8 mouse cellular contexts compared by ENCODE assay signal in genomic region chrX:74282395-74283091, GRCm38 (mm10). TPM values are rescaled to one million over a fixed set of nuclear protein-coding genes. Genes with fewer than 3 reads are reported as not detected.
A peak's percentile ranks its signal among the peaks of the same experiment; 100 is the strongest.
DNase-seq lines count a peak whose midpoint lies in the region; ATAC-seq and TF ChIP-seq lines count a peak whose summit lies in the region.

No protein-coding gene starts in this region.

- H3K9ac ChIP-seq in heart, embryonic 12.5 days = peak overlapping the region; percentile 79
- peak overlapping the region; percentile 76 for H3K9ac ChIP-seq in kidney, postnatal 0 days (ENCODE audit: low read depth, low read length)
- H3K9ac ChIP-seq in liver, embryonic 11.5 days (ENCODE audit: low read depth, low read length) = peak overlapping the region; percentile 73

- no peak for TF ChIP-seq CTCF in C2C12 (IDR thresholded peaks at IDR 0.05; ENCODE audit: control insufficient read depth, insufficient read depth, insufficient read length)
- no peak for TF ChIP-seq CTCF in brain, embryonic 14.5 days (IDR thresholded peaks at IDR 0.05; ENCODE audit: borderline replicate concordance, extremely low read depth, insufficient read depth, insufficient read length)
- TF ChIP-seq CTCF in kidney, postnatal 0 days (IDR thresholded peaks at IDR 0.05; ENCODE audit: low read depth) = no peak

- WGBS in heart, embryonic 12.5 days = 16% methylated on average over 39 of the region's 39 CpGs
- 29% methylated on average over 39 of the region's 39 CpGs for WGBS in kidney, postnatal 0 days
- 15% methylated on average over 39 of the region's 39 CpGs for WGBS in liver, embryonic 11.5 days

- peak; percentile 63; the same call in 1 of the 2 replicates for TF ChIP-seq POLR2A in brain, embryonic 14.5 days (IDR thresholded peaks at IDR 0.05; ENCODE audit: borderline replicate concordance, extremely low read depth, insufficient read depth, insufficient read length, poor library complexity, severe bottlenecking)

- peaks cover 29% of the 10 kb centered on the region for H3K79me2 ChIP-seq in C2C12 (ENCODE audit: control insufficient read depth, insufficient read depth)

- H3K9me3 ChIP-seq in erythroblast, embryonic 14.5 days (ENCODE audit: control insufficient read depth, low read length) = peaks cover 4% of the 10 kb centered on the region; the same call in 1 of the 2 replicates
- no peaks in the 10 kb centered on the region for H3K9me3 ChIP-seq in heart, embryonic 12.5 days (replicated peaks)
- H3K9me3 ChIP-seq in kidney, postnatal 0 days (replicated peaks; ENCODE audit: low read length) = no peaks in the 10 kb centered on the region
- H3K9me3 ChIP-seq in liver, embryonic 11.5 days (ENCODE audit: control insufficient read depth, low read length) = no peaks in the 10 kb centered on the region

- DNase-seq in brain, embryonic 14.5 days (ENCODE audit: low read depth) = peak; percentile 96
- peak; percentile 88 for DNase-seq in kidney, postnatal 0 days (ENCODE audit: low spot score)
- peak; percentile 74 for DNase-seq in liver, embryonic 11.5 days (ENCODE audit: low spot score)
- peak; percentile 90 for DNase-seq in naive thymus-derived CD4-positive, alpha-beta T cell, adult 2 months (ENCODE audit: low read depth)
- peak; percentile 87 for DNase-seq in splenic B cell, adult 2 months (ENCODE audit: low read depth, low spot score)

- peaks cover 40% of the 10 kb centered on the region for H3K4me1 ChIP-seq in erythroblast, embryonic 14.5 days (ENCODE audit: control insufficient read depth)
- peaks cover 7% of the 10 kb centered on the region for H3K4me1 ChIP-seq in heart, embryonic 12.5 days (replicated peaks)
- no peaks in the 10 kb centered on the region for H3K4me1 ChIP-seq in kidney, postnatal 0 days (replicated peaks; ENCODE audit: insufficient read depth, low read length)
- H3K4me1 ChIP-seq in liver, embryonic 11.5 days (replicated peaks; ENCODE audit: control insufficient read depth, insufficient read depth, low read length) = 0 out of 2 replicates have a peak, but pooled peaks cover 3% of the 10 kb centered on the region

- H3ac ChIP-seq in C2C12 (ENCODE audit: control insufficient read depth, insufficient read length, low read depth) = peak overlapping the region; percentile 87

- H3K4me2 ChIP-seq in heart, embryonic 12.5 days = peak overlapping the region; percentile 80
- H3K4me2 ChIP-seq in kidney, postnatal 0 days (ENCODE audit: low read length) = peak overlapping the region; percentile 77
- peak overlapping the region; percentile 87 for H3K4me2 ChIP-seq in liver, embryonic 11.5 days

- H3K27ac ChIP-seq in heart, embryonic 12.5 days (ENCODE audit: poor library complexity, severe bottlenecking) = peak overlapping the region; percentile 88
- H3K27ac ChIP-seq in kidney, postnatal 0 days = peak overlapping the region; percentile 88
- H3K27ac ChIP-seq in liver, embryonic 11.5 days (ENCODE audit: low read depth, low read length) = peak overlapping the region; percentile 93

- H3K27me3 ChIP-seq in C2C12 (ENCODE audit: control insufficient read depth, insufficient read depth, insufficient read length) = no peaks in the 10 kb centered on the region
- peaks cover 5% of the 10 kb centered on the region; the same call in 1 of the 2 replicates for H3K27me3 ChIP-seq in erythroblast, embryonic 14.5 days (ENCODE audit: control insufficient read depth)
- H3K27me3 ChIP-seq in heart, embryonic 12.5 days (replicated peaks) = no peaks in the 10 kb centered on the region
- H3K27me3 ChIP-seq in kidney, postnatal 0 days (ENCODE audit: insufficient read depth, low read length) = no peaks in the 10 kb centered on the region
- H3K27me3 ChIP-seq in liver, embryonic 11.5 days (replicated peaks; ENCODE audit: control insufficient read depth, insufficient read depth, low read length) = no peaks in the 10 kb centered on the region
- no peaks in the 10 kb centered on the region for H3K27me3 ChIP-seq in splenic B cell, adult 2 months (ENCODE audit: control insufficient read depth, insufficient read depth, low read length, poor library complexity, severe bottlenecking)

- peak; percentile 76 for ATAC-seq in heart, embryonic 12.5 days (ENCODE audit: insufficient number of reproducible peaks, low FRiP score)
- peak; percentile 76 for ATAC-seq in kidney, postnatal 0 days (replicated peaks; ENCODE audit: low FRiP score, low read depth)
- ATAC-seq in liver, embryonic 11.5 days (replicated peaks; ENCODE audit: low FRiP score) = peak; percentile 64

- H3K4me3 ChIP-seq in C2C12 (ENCODE audit: insufficient read depth, poor library complexity, severe bottlenecking) = peak overlapping the region; percentile 41
- peak overlapping the region; percentile 73 for H3K4me3 ChIP-seq in erythroblast, embryonic 14.5 days (replicated peaks)
- peak overlapping the region; percentile 57 for H3K4me3 ChIP-seq in heart, embryonic 12.5 days
- H3K4me3 ChIP-seq in kidney, postnatal 0 days (replicated peaks; ENCODE audit: low read depth, low read length) = peak overlapping the region; percentile 57
- H3K4me3 ChIP-seq in liver, embryonic 11.5 days (ENCODE audit: low read depth, low read length) = peak overlapping the region; percentile 71

- H3K79me3 ChIP-seq in C2C12 (ENCODE audit: low read depth) = no peaks in the 10 kb centered on the region

- H3K36me3 ChIP-seq in C2C12 (ENCODE audit: control insufficient read depth, insufficient read depth) = no peaks in the 10 kb centered on the region
- H3K36me3 ChIP-seq in erythroblast, embryonic 14.5 days (ENCODE audit: control insufficient read depth) = peaks cover 27% of the 10 kb centered on the region
- 0 out of 2 replicates have a peak, but pooled peaks cover 3% of the 10 kb centered on the region for H3K36me3 ChIP-seq in heart, embryonic 12.5 days
- H3K36me3 ChIP-seq in kidney, postnatal 0 days (ENCODE audit: insufficient read depth, low read length) = no peaks in the 10 kb centered on the region
- no peaks in the 10 kb centered on the region for H3K36me3 ChIP-seq in liver, embryonic 11.5 days (ENCODE audit: control insufficient read depth, insufficient read depth, low read length)
- H3K36me3 ChIP-seq in splenic B cell, adult 2 months (ENCODE audit: control insufficient read depth, insufficient read depth, low read length, poor library complexity, severe bottlenecking) = no peaks in the 10 kb centered on the region

TF ChIP-seq in C2C12, 6 proteins besides CTCF, POLR2A, EP300 and RAD21:
- TF ChIP-seq MAX (IDR thresholded peaks at IDR 0.05) (peak; percentile 29), FOSL1 (IDR thresholded peaks at IDR 0.05; ENCODE audit: insufficient read depth, low read length, poor library complexity, severe bottlenecking) (no peak)
TF ChIP-seq in C2C12: peak in this region for 1.

RNA-seq across cellular contexts. Expression of gene Dnase1l1, which starts 0.4 kb away (rescaled TPM):
- polyA plus RNA-seq in C2C12 (2012; fragmentation: generic; extraction: Trizol) = 13.9 TPM
- 3.0 and 4.0 TPM in 2 replicates for polyA plus RNA-seq in brain, embryonic 14.5 days (2012; rRNA removed)
- polyA plus RNA-seq in erythroblast, embryonic 14.5 days (2012) = 0.25 and 0.32 TPM in 2 replicates
- polyA plus RNA-seq in heart, embryonic 12.5 days (2016; fragmentation: Nextera tagmentation; extraction: Ambion mirVana) = 10.2 and 10.8 TPM in 2 replicates
- 14.1 and 15.0 TPM in 2 replicates for polyA plus RNA-seq in kidney, postnatal 0 days (2015; fragmentation: Nextera tagmentation; extraction: Ambion mirVana)
- polyA plus RNA-seq in liver, embryonic 11.5 days (2014; fragmentation: Nextera tagmentation; extraction: Ambion mirVana) = 12.1 and 15.3 TPM in 2 replicates

RNA-seq across cellular contexts. Expression of gene Taz, which starts 0.8 kb away (rescaled TPM):
- polyA plus RNA-seq in C2C12 (2012; fragmentation: generic; extraction: Trizol) = 18.1 TPM
- polyA plus RNA-seq in brain, embryonic 14.5 days (2012; rRNA removed) = 76.5 and 110 TPM in 2 replicates
- polyA plus RNA-seq in erythroblast, embryonic 14.5 days (2012) = 1.3 and 2.1 TPM in 2 replicates
- polyA plus RNA-seq in heart, embryonic 12.5 days (2016; fragmentation: Nextera tagmentation; extraction: Ambion mirVana) = 70.5 and 71.3 TPM in 2 replicates
- polyA plus RNA-seq in kidney, postnatal 0 days (2015; fragmentation: Nextera tagmentation; extraction: Ambion mirVana) = 90.2 and 91.1 TPM in 2 replicates
- polyA plus RNA-seq in liver, embryonic 11.5 days (2014; fragmentation: Nextera tagmentation; extraction: Ambion mirVana) = 48.5 and 49.8 TPM in 2 replicates

RNA-seq across cellular contexts. Expression of gene Rpl10, which starts 11.9 kb away (rescaled TPM):
- polyA plus RNA-seq in C2C12 (2012; fragmentation: generic; extraction: Trizol) = 3,196 TPM
- polyA plus RNA-seq in brain, embryonic 14.5 days (2012; rRNA removed) = 1,601 and 1,926 TPM in 2 replicates
- polyA plus RNA-seq in erythroblast, embryonic 14.5 days (2012) = 129 and 134 TPM in 2 replicates
- polyA plus RNA-seq in heart, embryonic 12.5 days (2016; fragmentation: Nextera tagmentation; extraction: Ambion mirVana) = 437 and 446 TPM in 2 replicates
- polyA plus RNA-seq in kidney, postnatal 0 days (2015; fragmentation: Nextera tagmentation; extraction: Ambion mirVana) = 860 and 883 TPM in 2 replicates
- polyA plus RNA-seq in liver, embryonic 11.5 days (2014; fragmentation: Nextera tagmentation; extraction: Ambion mirVana) = 887 and 939 TPM in 2 replicates

RNA-seq across cellular contexts. Expression of gene Atp6ap1, which starts 14.4 kb away (rescaled TPM):
- polyA plus RNA-seq in C2C12 (2012; fragmentation: generic; extraction: Trizol) = 120 TPM
- polyA plus RNA-seq in brain, embryonic 14.5 days (2012; rRNA removed) = 313 and 338 TPM in 2 replicates
- 2.6 and 2.8 TPM in 2 replicates for polyA plus RNA-seq in erythroblast, embryonic 14.5 days (2012)
- 125 and 128 TPM in 2 replicates for polyA plus RNA-seq in heart, embryonic 12.5 days (2016; fragmentation: Nextera tagmentation; extraction: Ambion mirVana)
- polyA plus RNA-seq in kidney, postnatal 0 days (2015; fragmentation: Nextera tagmentation; extraction: Ambion mirVana) = 150 and 169 TPM in 2 replicates
- 90.5 and 103 TPM in 2 replicates for polyA plus RNA-seq in liver, embryonic 11.5 days (2014; fragmentation: Nextera tagmentation; extraction: Ambion mirVana)

RNA-seq across cellular contexts. Expression of gene Gdi1, which starts 22.3 kb away (rescaled TPM):
- polyA plus RNA-seq in C2C12 (2012; fragmentation: generic; extraction: Trizol) = 95.2 TPM
- 1,152 and 1,204 TPM in 2 replicates for polyA plus RNA-seq in brain, embryonic 14.5 days (2012; rRNA removed)
- polyA plus RNA-seq in erythroblast, embryonic 14.5 days (2012) = 3.4 and 4.0 TPM in 2 replicates
- polyA plus RNA-seq in heart, embryonic 12.5 days (2016; fragmentation: Nextera tagmentation; extraction: Ambion mirVana) = 167 and 174 TPM in 2 replicates
- polyA plus RNA-seq in kidney, postnatal 0 days (2015; fragmentation: Nextera tagmentation; extraction: Ambion mirVana) = 95.2 and 111 TPM in 2 replicates
- 112 and 122 TPM in 2 replicates for polyA plus RNA-seq in liver, embryonic 11.5 days (2014; fragmentation: Nextera tagmentation; extraction: Ambion mirVana)

Comparison
In these comparisons a context has a peak if more than half of its experiments do, and no peak if none do; other contexts are left out.
1. Peak in every context shown above with its lines: DNase-seq, ATAC-seq, H3K4me3 ChIP-seq and H3K27ac ChIP-seq.